Mouse (Mus musculus): Measurements from ENCODE around the gene Csf2rb2.

DNA sequence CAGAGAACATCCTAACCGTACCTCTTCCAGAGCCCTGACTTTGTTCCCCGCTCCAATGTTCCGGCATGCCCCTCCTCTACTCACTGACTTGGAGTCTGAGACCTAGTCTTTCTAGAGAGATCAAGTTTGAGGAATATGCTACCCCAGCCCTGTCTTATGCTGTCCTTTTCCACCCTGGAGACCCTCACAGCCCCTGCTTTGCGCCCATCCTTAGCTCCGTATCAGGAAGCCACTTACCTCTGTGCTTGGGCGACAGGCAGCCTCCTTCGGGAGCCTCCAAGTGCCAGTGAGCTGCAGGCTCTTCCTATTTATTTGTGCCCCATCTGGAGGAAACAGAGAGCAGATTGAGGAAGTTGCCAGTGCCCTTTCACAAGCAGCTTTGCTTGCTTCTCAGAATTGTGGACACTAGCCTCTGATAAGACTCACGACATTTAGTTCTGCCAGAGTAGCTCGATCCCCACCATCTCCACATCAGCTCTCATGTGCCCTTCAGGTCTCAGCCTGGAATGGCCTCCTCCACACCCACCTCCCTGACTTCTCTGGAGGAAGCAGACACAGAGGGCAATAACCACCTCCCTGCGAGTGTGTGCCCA lies at the start of gene Csf2rb2:
- TF ChIP-seq POLR2A (IDR thresholded peaks at IDR 0.05; ENCODE audit: borderline replicate concordance, insufficient read depth, low read length) (no peak), CTCF (IDR thresholded peaks at IDR 0.05; ENCODE audit: borderline replicate concordance, insufficient read depth, low read depth, low read length) (no peak)
